Mouse (Mus musculus): Measurements from ENCODE around the gene Ddr2.

DNA sequence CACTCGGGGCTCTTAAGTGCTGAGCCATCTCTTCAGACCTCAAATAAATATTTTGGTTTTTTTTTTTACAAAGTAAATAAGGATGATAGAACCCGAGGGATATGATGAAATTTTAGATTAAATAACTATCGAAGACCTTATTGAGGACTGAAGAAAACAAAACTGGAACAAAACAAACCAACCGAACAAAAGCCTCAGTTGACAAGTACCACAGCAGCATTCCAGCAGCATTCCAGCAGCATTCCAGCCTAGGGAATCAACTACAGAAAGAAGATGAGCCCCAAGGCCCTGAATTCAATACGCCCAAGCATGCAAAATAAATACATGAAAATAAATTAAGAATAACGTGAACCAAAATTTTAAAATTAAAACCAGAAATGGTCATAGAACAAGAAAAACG lies 160.6 kb downstream of the Ddr2 start:
- no peak for TF ChIP-seq CTCF (conservative IDR thresholded peaks at IDR 0.05 in 1 of 2, IDR thresholded peaks at IDR 0.05 in 1 of 2; ENCODE audit: low read depth in 2 of 2, low read length in 2 of 2)
- TF ChIP-seq POLR2A (IDR thresholded peaks at IDR 0.05; ENCODE audit: low read depth, low read length), result no peak
- no peak for TF ChIP-seq NRF1 (IDR thresholded peaks at IDR 0.05; ENCODE audit: low read depth, low read length)
- TF ChIP-seq POLR2AphosphoS2 (IDR thresholded peaks at IDR 0.05; ENCODE audit: low read depth, low read length), result no peak
- TF ChIP-seq KAT2A (IDR thresholded peaks at IDR 0.05; ENCODE audit: insufficient replicate concordance, low read length), result no peak
- TF ChIP-seq EP300 (IDR thresholded peaks at IDR 0.05; ENCODE audit: low read length), result no peak
- TF ChIP-seq TBP (conservative IDR thresholded peaks at IDR 0.05; ENCODE audit: low read depth, low read length), result no peak
- TF ChIP-seq ZNF384 (IDR thresholded peaks at IDR 0.05; ENCODE audit: low read depth, low read length), result no peak
- TF ChIP-seq MXI1 (IDR thresholded peaks at IDR 0.05; ENCODE audit: low read depth, low read length), result no peak
- no peak for TF ChIP-seq IRF4 (IDR thresholded peaks at IDR 0.05; ENCODE audit: low read depth, low read length)

Measured in CH12.LX (cell line).